Mouse (Mus musculus): Measurements from ENCODE around the gene Anapc5.

The Anapc5 gene

GRCm38 (mm10) chr5:122799379-122800344 lies 21.5 kb downstream of the Anapc5 start:
- in situ Hi-C loops (cut with MboI), result no loop called here

- in situ Hi-C loops (cut with MboI), result no loop called here
Observed at GRCm38 (mm10) chr5:122798557-122799378, 22.4 kb downstream of the Anapc5 start.

GRCm38 (mm10) chr5:122797866-122798265 lies 23.3 kb downstream of the Anapc5 start:
- in situ Hi-C loops (cut with MboI), result no loop called here

GRCm38 (mm10) chr5:122788696-122789095 lies 32.4 kb downstream of the Anapc5 start:
- in situ Hi-C loops (cut with MboI), result no loop called here

GRCm38 (mm10) chr5:122786035-122786819 lies 34.9 kb downstream of the Anapc5 start:
- in situ Hi-C loops (cut with MboI), result no loop called here

GRCm38 (mm10) chr5:122783726-122784406 lies 37.3 kb downstream of the Anapc5 start:
- in situ Hi-C loops (cut with MboI), result no loop called here

- in situ Hi-C loops (cut with MboI), result no loop called here
Observed at GRCm38 (mm10) chr5:122782066-122782465, 39.1 kb downstream of the Anapc5 start.

GRCm38 (mm10) chr5:122780791-122781432 lies 40.2 kb downstream of the Anapc5 start:
- in situ Hi-C loops (cut with MboI), result no loop called here

- in situ Hi-C loops (cut with MboI), result no loop called here
Observed at GRCm38 (mm10) chr5:122779277-122779834, 41.8 kb downstream of the Anapc5 start, which contains the start of gene Camkk2. Camkk2 (minus strand) TSS chr5:122779409.

GRCm38 (mm10) chr5:122778231-122779226 lies 42.6 kb downstream of the Anapc5 start:
- in situ Hi-C loops (cut with MboI), result no loop called here

- in situ Hi-C loops (cut with MboI), result no loop called here
Observed at GRCm38 (mm10) chr5:122777322-122777721, 43.8 kb downstream of the Anapc5 start.

- in situ Hi-C loops (cut with MboI), result no loop called here
Observed at GRCm38 (mm10) chr5:122775646-122776286, 45.4 kb downstream of the Anapc5 start.

GRCm38 (mm10) chr5:122774743-122775611 lies 46.2 kb downstream of the Anapc5 start:
- in situ Hi-C loops (cut with MboI), result no loop called here

GRCm38 (mm10) chr5:122773756-122774155 lies 47.4 kb downstream of the Anapc5 start:
- in situ Hi-C loops (cut with MboI), result no loop called here

- in situ Hi-C loops (cut with MboI), result no loop called here
Observed at GRCm38 (mm10) chr5:122771428-122771827, 49.7 kb downstream of the Anapc5 start.

GRCm38 (mm10) chr5:122770806-122771261 lies 50.3 kb downstream of the Anapc5 start:
- in situ Hi-C loops (cut with MboI), result no loop called here

- in situ Hi-C loops (cut with MboI), result no loop called here
Observed at GRCm38 (mm10) chr5:122770304-122770703, 50.8 kb downstream of the Anapc5 start.
